Mouse (Mus musculus): ENCODE measurements around the gene Rnf217. TPM values are rescaled to one million over a fixed set of nuclear protein-coding genes. Genes with fewer than 3 reads are reported as not detected.

Rnf217 gene
- total RNA-seq, 4 experiments from 2014 or later, result 6.9 to 7.3 (median 7.1) TPM

- DNase-seq (ENCODE audit: low spot score in 2 of 2), result no peak
Observed at GRCm38 (mm10) chr10:31555433-31555960, 53.5 kb downstream of the Rnf217 start.

DNA sequence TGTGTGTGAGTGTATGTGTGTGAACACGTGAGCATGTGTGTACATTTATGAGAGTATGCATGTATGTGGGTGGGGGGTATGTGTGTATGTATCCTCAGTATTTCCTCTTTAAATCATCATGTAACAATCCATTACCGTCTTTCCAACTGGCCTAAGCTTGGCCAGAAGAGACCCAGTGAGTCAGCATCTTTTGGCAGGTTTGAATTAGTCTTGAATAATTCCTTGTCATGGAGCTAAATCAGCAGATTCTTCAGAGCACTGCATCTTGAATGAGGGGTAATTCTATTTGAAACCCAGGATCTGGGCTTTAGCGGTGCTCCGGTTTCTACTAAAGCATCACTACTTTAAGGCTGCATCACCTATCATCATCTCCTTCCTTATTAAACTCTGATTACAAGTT is 55.7 kb downstream of the Rnf217 start:
- no peak for DNase-seq (ENCODE audit: low spot score in 2 of 2)

GRCm38 (mm10) chr10:31551850-31552249 is 57.1 kb downstream of the Rnf217 start:
- no peak for DNase-seq (ENCODE audit: low spot score in 2 of 2)

- no peak for DNase-seq (ENCODE audit: low spot score in 2 of 2)
Observed at GRCm38 (mm10) chr10:31551362-31551761, 57.6 kb downstream of the Rnf217 start.

- DNase-seq (ENCODE audit: low spot score in 2 of 2), result no peak
Observed at GRCm38 (mm10) chr10:31547156-31547555, 61.8 kb downstream of the Rnf217 start.

GRCm38 (mm10) chr10:31544149-31544942 is 64.6 kb downstream of the Rnf217 start:
- DNase-seq (ENCODE audit: low spot score in 2 of 2), result no peak

- DNase-seq (ENCODE audit: low spot score in 2 of 2), result no peak
Observed at GRCm38 (mm10) chr10:31540518-31540917, 68.5 kb downstream of the Rnf217 start.

DNA sequence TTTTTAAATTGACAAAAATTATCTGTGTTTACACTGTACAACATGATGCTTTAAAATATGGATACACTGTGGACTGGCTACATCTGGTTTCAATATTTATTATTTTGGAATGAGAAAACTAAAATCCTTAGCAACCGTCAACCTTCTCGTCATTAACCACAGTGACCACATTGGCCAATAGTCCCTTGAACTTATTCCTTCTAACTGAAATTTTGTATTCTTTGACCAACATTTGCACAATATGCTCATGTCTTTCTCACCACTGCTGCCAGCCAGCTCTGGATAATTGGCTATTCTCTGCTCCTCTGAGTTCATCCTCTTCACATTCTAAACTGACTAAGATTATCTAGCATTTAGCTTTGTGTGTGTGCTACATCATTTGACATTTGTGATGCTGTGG is 69.6 kb downstream of the Rnf217 start:
- DNase-seq (ENCODE audit: low spot score in 2 of 2), result no peak

- DNase-seq (ENCODE audit: low spot score in 2 of 2), result no peak
Observed at GRCm38 (mm10) chr10:31538721-31539120, 70.3 kb downstream of the Rnf217 start.

- no peak for DNase-seq (ENCODE audit: low spot score in 2 of 2)
Observed at GRCm38 (mm10) chr10:31538243-31538642, 70.7 kb downstream of the Rnf217 start.

- DNase-seq (ENCODE audit: low spot score in 2 of 2), result no peak
Observed at GRCm38 (mm10) chr10:31537213-31537612, 71.8 kb downstream of the Rnf217 start.

- DNase-seq (ENCODE audit: low spot score in 2 of 2), result no peak
Observed at GRCm38 (mm10) chr10:31535046-31535445, 73.9 kb downstream of the Rnf217 start.

DNA sequence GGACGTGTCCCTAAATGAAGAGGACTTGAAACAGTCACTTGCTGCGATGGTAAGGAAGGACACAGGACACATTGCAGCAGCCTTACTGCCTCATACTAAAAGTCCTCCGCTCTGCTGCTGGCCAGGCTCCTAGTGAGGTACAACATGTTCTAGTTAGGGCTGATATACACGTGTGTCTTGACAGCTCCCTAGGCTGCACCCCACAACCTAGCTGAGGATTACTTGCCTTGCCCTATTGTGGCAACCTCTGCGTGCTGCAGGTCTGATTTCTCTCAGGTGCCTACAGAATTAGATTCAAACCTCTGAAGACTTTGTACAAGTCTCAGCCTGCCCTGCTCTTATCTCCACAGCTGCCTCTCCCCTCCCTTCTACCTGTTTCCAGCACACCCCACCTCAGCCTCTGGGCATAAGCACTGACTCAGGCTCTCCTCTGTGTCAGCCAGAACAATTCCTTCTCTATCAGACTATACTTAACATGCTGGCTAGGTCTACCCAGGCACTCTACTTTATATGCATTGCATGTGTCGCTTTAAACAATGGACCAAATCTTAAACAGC is 75.6 kb downstream of the Rnf217 start:
- DNase-seq (ENCODE audit: low spot score in 2 of 2), result no peak

DNA sequence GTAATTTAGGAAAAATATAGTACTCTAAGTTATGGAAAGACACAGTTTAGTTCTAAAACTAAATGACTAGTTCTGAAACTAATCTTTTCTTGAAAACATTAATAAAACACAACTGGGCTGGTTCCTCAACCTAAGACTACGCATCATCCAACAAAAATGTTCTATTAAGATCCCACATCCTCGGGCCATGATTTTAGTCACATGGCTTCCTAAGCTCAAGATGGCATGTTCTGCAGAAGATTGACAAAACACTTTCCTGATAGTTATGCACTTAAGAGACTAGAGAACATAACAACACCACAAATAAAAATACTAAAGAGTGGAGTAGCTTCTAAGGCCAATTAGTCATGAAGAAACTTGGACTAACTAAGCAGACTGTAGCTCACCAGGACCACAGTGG is 76.2 kb downstream of the Rnf217 start:
- no peak for DNase-seq (ENCODE audit: low spot score in 2 of 2)

DNA sequence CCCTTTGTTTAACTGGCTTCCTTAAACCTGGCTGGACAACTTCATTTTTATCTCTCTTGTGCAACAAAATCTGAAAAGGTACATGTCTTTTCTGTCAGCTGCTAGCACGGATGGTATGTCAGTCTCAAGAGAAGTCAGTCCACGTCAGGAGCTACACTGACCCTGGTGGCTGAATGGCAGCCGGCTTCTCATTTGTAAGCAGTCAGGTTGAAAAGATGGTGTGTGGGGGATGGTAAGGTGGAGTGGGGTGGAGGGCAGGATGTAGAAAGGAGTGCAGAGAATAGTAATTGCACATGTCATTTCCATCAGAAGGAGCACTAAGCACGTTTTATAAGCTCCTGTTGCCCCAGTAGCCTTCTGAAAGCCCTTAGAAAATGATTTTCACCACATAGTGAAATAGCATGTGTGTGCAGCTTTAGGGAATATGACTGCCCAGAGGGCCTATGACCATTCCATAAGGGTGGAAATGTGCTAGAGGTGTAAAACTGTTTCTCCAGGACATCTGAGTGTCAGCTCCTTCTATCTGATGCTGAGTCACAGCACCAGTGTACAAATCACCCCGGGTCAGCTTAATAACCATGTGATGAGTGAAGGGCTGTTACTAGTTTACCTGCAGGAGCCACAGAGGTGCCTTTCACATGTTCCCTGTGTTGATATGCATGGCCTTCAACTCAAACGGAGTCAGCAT is 80.5 kb downstream of the Rnf217 start:
- DNase-seq (ENCODE audit: low spot score in 2 of 2), result no peak

DNA sequence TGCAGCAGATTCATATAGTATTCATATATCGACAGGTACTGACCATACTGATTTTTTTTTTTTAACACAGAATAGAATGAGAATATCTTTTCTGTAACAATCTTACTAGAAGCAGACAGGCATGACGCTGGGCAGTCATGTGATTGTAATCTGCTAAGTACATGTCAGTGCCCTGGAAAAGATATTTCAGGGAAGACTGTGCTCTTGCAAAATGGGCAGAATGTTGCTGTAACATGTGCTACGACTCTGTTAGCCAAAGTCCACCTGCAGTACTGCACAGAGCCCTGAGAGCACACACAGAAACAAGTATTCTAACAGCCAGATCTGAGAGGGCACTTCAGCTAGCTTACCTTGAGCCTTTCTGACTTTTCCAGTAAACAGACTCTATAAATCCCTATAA is 83.3 kb downstream of the Rnf217 start:
- DNase-seq (ENCODE audit: low spot score in 2 of 2), result no peak

GRCm38 (mm10) chr10:31519420-31519819 is 89.6 kb downstream of the Rnf217 start:
- no peak for DNase-seq (ENCODE audit: low spot score in 2 of 2)

GRCm38 (mm10) chr10:31518210-31518609 is 90.8 kb downstream of the Rnf217 start:
- no peak for DNase-seq (ENCODE audit: low spot score in 2 of 2)

- DNase-seq (ENCODE audit: low spot score in 2 of 2), result no peak
Observed at GRCm38 (mm10) chr10:31517192-31517591, 91.8 kb downstream of the Rnf217 start.

DNA sequence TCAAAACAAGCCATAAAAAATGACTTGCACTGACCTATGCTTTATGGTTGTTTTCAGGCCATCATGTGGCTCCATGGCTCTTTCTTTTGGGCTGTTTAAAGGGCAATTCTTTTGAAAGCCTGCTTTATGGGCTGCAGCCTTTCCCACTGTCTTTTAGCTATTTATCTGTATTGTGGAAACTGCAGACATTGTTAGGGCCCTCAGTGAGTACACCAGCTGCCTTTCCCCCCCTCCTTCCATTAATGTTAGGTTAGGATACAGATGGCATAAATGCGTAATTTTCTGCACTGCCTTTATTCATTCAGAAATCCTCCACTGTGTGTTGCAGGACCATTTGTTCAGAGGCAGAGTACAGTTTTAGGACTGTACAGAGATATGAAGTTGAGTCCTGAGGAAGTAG is 93.1 kb downstream of the Rnf217 start:
- DNase-seq (ENCODE audit: low spot score in 2 of 2), result no peak

DNA sequence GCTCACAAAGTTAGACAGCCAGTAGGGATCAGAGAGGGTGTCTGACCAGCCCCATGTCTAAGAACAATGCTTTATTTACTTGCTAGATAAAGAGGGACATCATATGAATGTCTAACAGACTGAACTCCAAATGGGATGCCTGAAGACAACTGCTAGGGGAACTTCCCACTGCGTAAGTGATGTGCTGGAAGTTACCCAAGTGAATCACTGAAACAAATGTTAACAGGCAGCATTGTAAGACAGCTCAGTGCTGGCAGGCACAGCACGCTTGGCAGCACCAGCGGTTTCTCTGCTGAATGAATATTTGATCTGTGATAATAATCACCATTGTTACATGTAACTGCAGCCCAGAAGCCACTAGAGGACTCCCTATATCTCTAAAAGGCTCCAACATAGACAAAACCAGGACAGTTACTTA is 104.8 kb downstream of the Rnf217 start:
- peak; percentile 73 to 75 for DNase-seq (ENCODE audit: low spot score in 2 of 2)

DNA sequence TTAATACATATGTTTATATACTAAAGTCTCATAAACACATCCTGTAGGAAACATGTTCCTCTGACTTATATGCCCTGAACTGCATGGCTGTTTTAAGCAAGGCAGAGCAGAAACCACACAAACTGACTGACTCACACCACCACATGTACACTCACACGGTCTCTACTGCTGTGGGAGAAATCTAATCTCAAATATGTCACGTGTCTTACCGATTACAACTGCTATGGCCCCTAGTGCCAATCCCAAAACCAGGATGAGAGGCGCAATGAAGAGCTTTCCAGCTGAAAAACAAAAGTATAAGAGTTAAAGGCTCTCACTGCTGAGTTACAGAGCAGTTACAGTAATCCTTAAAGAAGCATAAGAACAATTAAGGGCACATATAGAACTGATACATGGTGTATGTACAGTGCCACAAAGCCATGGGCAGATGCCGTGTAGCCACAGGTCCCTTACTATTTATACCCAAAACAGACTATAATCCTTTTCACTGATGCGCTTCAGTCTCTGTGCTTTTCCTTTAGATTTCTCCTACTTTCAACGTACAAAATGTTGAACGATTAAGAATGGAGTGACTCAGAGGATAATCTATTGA is 105.3 kb downstream of the Rnf217 start:
- no peak for DNase-seq (ENCODE audit: low spot score in 2 of 2)

Data from layer of hippocampus, adult 8-10 months (tissue).